Mouse (Mus musculus): ENCODE measurements around the gene Tcf19.

The Tcf19 gene

DNA sequence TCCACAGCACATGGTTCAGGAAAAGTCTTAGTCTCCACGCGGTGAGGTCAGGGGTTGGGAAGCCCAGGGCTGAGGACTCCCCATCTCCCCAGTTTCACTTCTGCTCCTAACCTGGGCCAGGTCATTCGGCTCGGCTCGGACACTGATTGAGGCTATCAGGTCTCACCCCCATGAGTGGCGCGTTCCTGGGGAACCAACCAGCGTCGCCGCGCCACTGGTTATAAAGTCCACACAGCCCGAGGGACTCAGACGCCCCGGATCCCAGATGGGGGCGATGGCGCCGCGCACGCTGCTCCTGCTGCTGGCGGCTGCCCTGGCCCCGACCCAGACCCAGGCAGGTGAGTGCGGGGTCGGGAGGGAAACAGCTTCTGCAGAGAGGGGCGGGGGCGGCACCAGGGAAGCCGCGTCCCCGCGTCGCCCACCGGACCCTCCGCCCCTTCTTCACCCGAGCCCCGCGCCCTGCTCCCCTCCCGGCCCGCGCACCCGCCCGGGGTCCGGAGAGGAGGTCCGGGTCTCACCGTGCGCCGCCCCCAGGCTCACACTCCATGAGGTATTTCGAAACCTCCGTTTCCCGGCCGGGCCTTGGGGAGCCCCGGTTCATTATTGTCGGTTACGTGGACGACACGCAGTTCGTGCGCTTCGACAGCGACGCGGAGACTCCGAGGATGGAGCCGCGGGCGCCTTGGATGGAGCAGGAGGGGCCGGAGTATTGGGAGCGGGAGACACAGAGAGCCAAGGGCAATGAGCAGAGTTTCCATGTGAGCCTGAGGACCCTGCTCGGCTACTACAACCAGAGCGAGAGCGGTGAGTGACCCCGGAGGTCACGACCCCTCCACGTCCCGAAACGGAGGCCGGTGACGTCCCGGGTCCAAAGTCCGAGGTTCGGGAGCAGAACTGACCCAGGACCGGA, 46.5 kb downstream of the Tcf19 start, which contains the start of gene H2-Q10:
H2-Q10 (plus strand) TSS at position 248 of the 910 bp plus-strand sequence.
- DNase-seq: peak; percentile 87

- peak; percentile 64 for DNase-seq
Observed at GRCm38 (mm10) chr17:35468936-35469335, 47.7 kb downstream of the Tcf19 start.

DNA sequence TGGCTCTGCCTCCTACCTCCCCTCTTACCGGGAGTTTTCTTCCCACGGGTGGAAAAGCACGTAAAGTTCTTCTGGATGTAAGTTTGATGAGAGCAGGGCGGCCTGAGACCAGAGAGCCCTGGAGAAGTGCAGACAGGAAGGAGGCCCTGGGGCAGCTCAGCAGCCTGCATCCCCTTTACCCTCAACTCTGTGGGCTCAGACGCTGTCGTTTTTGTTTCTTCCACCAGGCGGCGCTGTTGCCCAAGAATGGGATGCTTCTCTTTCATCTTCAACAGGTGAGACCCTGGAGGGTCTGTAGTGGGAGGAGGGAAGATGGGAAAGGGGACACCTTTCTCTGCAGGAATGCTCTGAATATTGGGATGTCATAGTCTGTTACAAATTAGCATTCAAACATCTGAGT, 51.0 kb downstream of the Tcf19 start:
- DNase-seq: peak; percentile 73
